Mouse (Mus musculus) hindbrain, postnatal 0 days (tissue): ENCODE measurements at regions not wholly inside any gene's neighbourhood (a gene's known extent, or its start where the extent isn't known, plus 50 kb on each side); places are given as distances from the start of the nearest gene placed in this dataset.
A peak's percentile ranks its signal among the peaks of the same experiment; 100 is the strongest.

ENCODE experiments used
- ATAC-seq: fragments of 200-750 bp; cut with Nextera tagmentation; 2 replicates; pipeline ENCODE4 v1.8.0; 2017; ENCODE audit warnings: mild to moderate bottlenecking, moderate TSS enrichment, moderate library complexity
- DNase-seq: peaks from one replicate; pipeline ENCODE4 v3.0.0-alpha.2; 2015; ENCODE audit warnings: low spot score
- H3K27ac ChIP-seq: fragments of 300-500 bp; sonication (generic); 2 replicates; pipeline ENCODE4 v1.5.1; 2014; ENCODE audit warnings: mild to moderate bottlenecking
- H3K27me3 ChIP-seq: fragments of 300-500 bp; sonication (generic); 2 replicates; pipeline ENCODE4 v1.6.1; 2014; ENCODE audit warnings: low read length, mixed read lengths; ENCODE audit not compliant: insufficient read depth
- H3K36me3 ChIP-seq: fragments of 300-500 bp; sonication (generic); 2 replicates; pipeline ENCODE4 v1.6.1; 2014; ENCODE audit warnings: low read length, mixed read lengths; ENCODE audit not compliant: insufficient read depth
- H3K4me1 ChIP-seq: fragments of 300-500 bp; sonication (generic); 2 replicates; pipeline ENCODE4 v1.6.1; 2014; ENCODE audit warnings: antibody characterized with exemption, low read length, mixed read lengths; ENCODE audit not compliant: insufficient read depth
- H3K4me2 ChIP-seq: fragments of 300-500 bp; sonication (generic); 2 replicates; pipeline ENCODE4 v1.6.1; 2014; ENCODE audit warnings: low read depth, mild to moderate bottlenecking, low read length, moderate library complexity, mixed read lengths
- H3K4me3 ChIP-seq: fragments of 300-500 bp; sonication (generic); 2 replicates; pipeline ENCODE4 v1.5.1; 2014; ENCODE audit warnings: low read length
- H3K9ac ChIP-seq: fragments of 300-500 bp; sonication (generic); replicated peaks from 2 replicates; pipeline ENCODE4 v1.6.1; 2014; ENCODE audit warnings: mild to moderate bottlenecking, low read length, moderate library complexity, mixed read lengths
- H3K9me3 ChIP-seq: fragments of 300-500 bp; sonication (generic); 2 replicates; pipeline ENCODE4 v1.6.1; 2016; ENCODE audit warnings: low read length, mixed read lengths
- CTCF ChIP-seq: IDR thresholded peaks from 2 replicates; pipeline ENCODE4 v1.5.1; 2016; ENCODE audit warnings: antibody characterized with exemption, control low read depth, low read depth
- WGBS: fragments of 180-500 bp; shearing (Covaris S2); extraction: QIAGEN DNeasy Blood & Tissue Kit; methylation state at CpG from one replicate; pipeline ENCODE4 v1.1.7; 2014; 5-methylcytosine and 5-hydroxymethylcytosine counted together

DNA sequence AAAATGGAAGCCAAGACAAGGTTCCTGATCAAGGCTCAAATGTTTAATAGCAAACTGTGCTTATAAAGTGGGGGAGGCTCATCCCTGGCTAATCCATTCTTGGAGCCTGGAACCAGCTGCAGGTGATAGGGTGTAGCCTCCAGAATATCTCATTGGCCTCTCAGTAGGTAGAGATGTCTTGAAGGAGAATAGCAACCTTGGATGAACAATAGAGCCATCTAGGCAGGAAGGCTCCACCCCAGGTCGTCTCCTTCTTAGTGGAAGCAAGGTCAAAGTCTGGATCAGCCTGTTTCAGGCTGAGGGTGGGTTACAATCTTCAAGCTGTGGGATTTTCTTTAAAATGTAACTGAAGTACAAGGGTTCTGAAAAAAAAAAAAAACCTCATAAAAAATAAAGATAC, 63.9 kb upstream of the Esp8 start:
- Histone ChIP-seq H3K9me3 (no peaks in the 10 kb centered on the region), H3K9ac (no peak overlapping the region), H3K4me3 (no peak overlapping the region), H3K4me2 (no peak overlapping the region), H3K36me3 (no peaks in the 10 kb centered on the region), H3K27ac (no peak overlapping the region), H3K27me3 (no peaks in the 10 kb centered on the region), H3K4me1 (no peaks in the 10 kb centered on the region)
- TF ChIP-seq CTCF, result no peak
- no peak for DNase-seq
- WGBS, result 69% methylated on average over 1 of the region's 1 CpGs
- ATAC-seq, result no peak

DNA sequence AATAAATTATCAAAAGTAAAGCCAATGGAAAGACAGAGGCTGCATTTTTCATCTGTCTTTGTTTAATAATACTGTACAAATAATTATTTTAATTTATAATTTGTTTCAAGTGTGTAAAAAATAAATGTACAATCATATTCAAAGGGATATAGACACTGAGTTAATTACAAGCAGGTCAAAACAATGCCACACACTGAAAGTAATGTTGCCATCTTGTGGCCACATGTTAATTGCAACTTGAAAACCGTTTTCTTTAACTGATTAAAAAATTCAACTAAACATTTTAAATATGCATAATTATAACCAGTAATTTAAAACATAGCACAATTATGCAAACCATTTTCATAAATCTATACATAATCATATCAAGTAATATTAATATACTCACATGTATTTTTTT, 89.4 kb upstream of the Esp8 start:
- Histone ChIP-seq H3K36me3 (no peaks in the 10 kb centered on the region), H3K9ac (no peak overlapping the region), H3K4me1 (no peaks in the 10 kb centered on the region), H3K9me3 (no peaks in the 10 kb centered on the region), H3K4me2 (no peak overlapping the region), H3K27me3 (no peaks in the 10 kb centered on the region), H3K4me3 (no peak overlapping the region), H3K27ac (no peak overlapping the region)
- TF ChIP-seq CTCF, result peak; percentile 52
- DNase-seq (peak; percentile 44), ATAC-seq (no peak)
- WGBS, result 17% methylated on average over 1 of the region's 1 CpGs

DNA sequence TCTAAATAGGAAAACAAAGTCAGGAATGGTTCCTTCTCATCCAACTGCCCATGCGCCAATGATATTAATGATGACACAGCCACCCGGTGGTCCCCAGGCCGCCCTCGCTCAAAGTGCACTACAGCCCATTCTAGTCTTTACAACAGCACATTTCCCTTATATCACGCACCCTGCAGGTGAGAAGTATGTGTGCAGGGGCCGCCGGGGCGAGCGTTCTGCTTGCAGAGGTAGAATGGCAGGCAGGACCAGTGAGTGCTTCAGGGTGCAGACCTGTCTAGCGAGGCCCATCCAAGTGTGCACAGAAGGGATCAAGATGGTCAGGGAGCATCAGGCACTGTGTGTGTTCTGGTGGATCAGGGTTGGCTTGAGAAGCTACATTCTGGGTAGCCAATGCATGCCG, 99.6 kb upstream of the Crisp1 start:
- Histone ChIP-seq H3K9ac (no peak overlapping the region), H3K4me1 (no peaks in the 10 kb centered on the region), H3K36me3 (no peaks in the 10 kb centered on the region), H3K4me2 (no peak overlapping the region), H3K27ac (no peak overlapping the region), H3K4me3 (no peak overlapping the region), H3K27me3 (no peaks in the 10 kb centered on the region), H3K9me3 (no peaks in the 10 kb centered on the region)
- no peak for TF ChIP-seq CTCF
- WGBS, result 85% methylated on average over 11 of the region's 11 CpGs
- ATAC-seq (no peak), DNase-seq (no peak)

DNA sequence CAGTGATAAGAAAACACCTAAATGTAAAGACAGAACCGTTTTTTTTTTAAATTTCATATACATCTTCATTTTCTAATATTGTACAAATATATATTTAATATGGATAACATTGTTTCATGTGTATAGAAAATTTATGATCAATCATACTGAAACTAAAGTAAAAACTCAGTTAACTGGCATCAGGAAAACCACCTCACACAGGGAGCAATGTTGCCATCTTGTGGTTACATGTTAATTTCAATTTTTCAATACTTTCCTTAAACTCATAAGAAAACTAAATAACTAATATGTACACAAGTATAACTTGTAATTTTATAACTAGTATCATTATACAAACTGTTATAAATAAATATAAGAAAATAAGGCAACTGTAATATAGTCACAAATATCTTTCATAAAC, 65.6 kb upstream of the Crisp1 start:
- Histone ChIP-seq H3K9ac (no peak overlapping the region), H3K9me3 (no peaks in the 10 kb centered on the region), H3K36me3 (no peaks in the 10 kb centered on the region), H3K27me3 (no peaks in the 10 kb centered on the region), H3K4me2 (no peak overlapping the region), H3K4me3 (no peak overlapping the region), H3K27ac (no peak overlapping the region), H3K4me1 (no peaks in the 10 kb centered on the region)
- WGBS, result 50% methylated on average over 1 of the region's 1 CpGs
- ATAC-seq (no peak), DNase-seq (peak; percentile 2)
- peak; percentile 29 for TF ChIP-seq CTCF

DNA sequence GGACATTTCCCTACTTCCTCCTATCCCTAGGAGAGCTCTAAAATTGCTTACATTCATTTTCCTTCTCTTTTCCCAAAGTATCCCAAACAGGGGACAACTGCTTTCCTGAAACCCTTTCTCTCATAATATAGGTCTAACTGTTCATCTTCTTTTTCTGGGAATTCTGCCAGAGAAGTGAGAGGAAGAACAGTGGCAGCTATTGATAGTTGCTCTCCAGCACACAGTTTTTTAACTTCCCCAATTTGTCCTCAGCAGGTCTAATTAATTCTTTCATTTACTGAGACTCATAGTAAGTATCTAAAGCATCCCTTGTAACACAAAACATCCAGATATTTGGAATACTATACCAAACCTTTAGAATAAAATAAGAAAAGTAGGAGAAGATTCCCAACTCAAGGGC, 53.7 kb upstream of the Crisp1 start:
- Histone ChIP-seq H3K9ac (no peak overlapping the region), H3K27ac (no peak overlapping the region), H3K4me2 (no peak overlapping the region), H3K36me3 (no peaks in the 10 kb centered on the region), H3K9me3 (no peaks in the 10 kb centered on the region), H3K4me1 (no peaks in the 10 kb centered on the region), H3K27me3 (no peaks in the 10 kb centered on the region), H3K4me3 (no peak overlapping the region)
- DNase-seq (no peak), ATAC-seq (no peak)
- TF ChIP-seq CTCF, result no peak
